Mouse (Mus musculus): Measurements from ENCODE around the gene Strn. TPM values are rescaled to one million over a fixed set of nuclear protein-coding genes. Genes with fewer than 3 reads are reported as not detected.
"Not testable (repeated sequence)": the region's sequence is repeated elsewhere in the genome, so short reads cannot be mapped to it uniquely, and the experiment has no call there.

The Strn gene
- polyA plus RNA-seq, 1 experiment from 2014 or later: 21.0 TPM

GRCm38 (mm10) chr17:78735731-78736472 lies 1.1 kb downstream of the Strn start:
- H3K36me3 ChIP-seq (ENCODE audit: inconsistent target): no peaks in the 10 kb centered on the region
- no peak overlapping the region for H3K27ac ChIP-seq
- H3K79me2 ChIP-seq (ENCODE audit: inconsistent target): peaks cover 52% of the 10 kb centered on the region
- peak overlapping the region; percentile 70 for H3K4me3 ChIP-seq (ENCODE audit: inconsistent target)
- 3% methylated on average over 31 of the region's 39 CpGs for WGBS (ENCODE audit: missing documents)

- Histone ChIP-seq H3K36me3 (ENCODE audit: inconsistent target) (no peaks in the 10 kb centered on the region), H3K27ac (no peak overlapping the region), H3K79me2 (ENCODE audit: inconsistent target) (peaks cover 63% of the 10 kb centered on the region), H3K4me3 (ENCODE audit: inconsistent target) (no peak overlapping the region)
- WGBS (ENCODE audit: missing documents): 85% methylated on average over 10 of the region's 10 CpGs
Observed at GRCm38 (mm10) chr17:78734806-78735205, 2.2 kb downstream of the Strn start.

DNA sequence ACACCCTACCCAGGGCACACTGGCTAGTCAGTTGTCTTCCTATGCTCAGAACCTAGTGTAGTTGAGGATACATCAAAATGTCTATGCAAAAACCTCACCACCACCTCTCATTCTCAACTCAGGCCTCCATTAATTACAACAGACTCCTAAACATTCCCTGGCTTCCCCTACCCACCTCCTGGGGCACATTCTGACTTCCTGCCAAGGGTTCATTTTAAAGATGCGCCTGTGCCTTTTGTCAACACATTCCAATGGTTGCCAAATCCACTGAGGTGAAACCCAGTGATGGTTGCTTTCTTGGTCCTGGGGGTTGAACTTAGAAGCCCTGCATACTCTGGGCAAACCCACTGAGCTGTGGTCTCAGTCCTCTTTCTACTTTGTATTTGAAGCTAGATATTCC lies 4.9 kb downstream of the Strn start:
- no peak overlapping the region for H3K4me3 ChIP-seq (ENCODE audit: inconsistent target)
- H3K79me2 ChIP-seq (ENCODE audit: inconsistent target): peaks cover 91% of the 10 kb centered on the region
- H3K36me3 ChIP-seq (ENCODE audit: inconsistent target): no peaks in the 10 kb centered on the region
- H3K27ac ChIP-seq: no peak overlapping the region
- 100% methylated on average over 1 of the region's 1 CpGs for WGBS (ENCODE audit: missing documents)

- 95% methylated on average over 12 of the region's 14 CpGs for WGBS (ENCODE audit: missing documents)
- no peak overlapping the region for H3K4me3 ChIP-seq (ENCODE audit: inconsistent target)
- H3K36me3 ChIP-seq (ENCODE audit: inconsistent target): no peaks in the 10 kb centered on the region
- H3K79me2 ChIP-seq (ENCODE audit: inconsistent target): peaks cover 100% of the 10 kb centered on the region
- no peak overlapping the region for H3K27ac ChIP-seq
Observed at GRCm38 (mm10) chr17:78726746-78727449, 10.1 kb downstream of the Strn start.

DNA sequence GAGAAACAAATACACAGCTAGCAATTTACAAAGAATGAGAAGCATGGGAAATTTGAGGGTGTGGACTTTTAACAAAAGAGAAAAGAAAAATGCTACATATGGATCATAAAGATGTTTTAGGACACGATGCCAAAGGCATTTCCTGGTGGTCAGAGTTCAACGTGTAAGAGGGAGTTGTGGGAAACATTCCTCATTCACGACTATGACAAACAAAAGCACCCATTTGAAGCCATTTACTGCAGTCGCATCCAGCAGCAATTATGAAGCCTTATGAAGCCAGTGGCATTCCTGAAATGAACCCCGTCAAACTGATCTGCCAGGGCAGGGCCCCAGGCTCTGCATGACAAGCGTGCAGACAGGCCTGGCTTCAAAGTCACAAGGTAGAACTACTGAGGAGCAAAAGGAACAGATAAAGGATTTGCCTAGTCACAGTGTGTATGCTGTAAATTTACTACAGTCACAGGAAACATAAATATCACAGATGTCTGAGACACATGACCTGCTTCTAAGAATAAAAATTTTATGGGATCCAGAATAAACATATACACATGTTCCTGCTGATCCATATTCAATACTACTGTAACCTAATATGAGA lies 12.4 kb downstream of the Strn start:
- H3K27ac ChIP-seq: no peak overlapping the region
- 64% methylated on average over 6 of the region's 6 CpGs for WGBS (ENCODE audit: missing documents)
- peaks cover 100% of the 10 kb centered on the region for H3K79me2 ChIP-seq (ENCODE audit: inconsistent target)
- H3K36me3 ChIP-seq (ENCODE audit: inconsistent target): no peaks in the 10 kb centered on the region
- H3K4me3 ChIP-seq (ENCODE audit: inconsistent target): no peak overlapping the region

DNA sequence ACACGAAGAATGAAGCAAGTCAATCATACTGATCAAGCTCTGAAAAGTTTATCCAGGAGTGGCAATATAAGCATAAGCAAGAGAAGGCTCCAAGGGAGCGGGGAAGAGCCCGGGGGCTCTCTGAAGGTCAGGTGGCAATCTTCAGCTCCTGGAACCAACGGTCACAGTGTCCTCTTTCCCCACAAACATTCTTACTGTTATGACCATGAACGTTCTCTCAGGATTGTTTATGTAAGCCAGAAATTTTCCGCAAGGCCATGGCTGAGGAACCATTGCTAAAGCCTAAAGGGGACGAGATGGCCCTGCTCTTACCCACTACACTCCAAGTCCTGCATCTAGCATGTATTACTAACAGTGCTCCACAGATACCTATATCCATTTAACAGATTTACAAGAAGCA lies 15.3 kb downstream of the Strn start:
- WGBS (ENCODE audit: missing documents): 98% methylated on average over 7 of the region's 7 CpGs
- no peaks in the 10 kb centered on the region for H3K36me3 ChIP-seq (ENCODE audit: inconsistent target)
- H3K27ac ChIP-seq: no peak overlapping the region
- no peak overlapping the region for H3K4me3 ChIP-seq (ENCODE audit: inconsistent target)
- peaks cover 98% of the 10 kb centered on the region for H3K79me2 ChIP-seq (ENCODE audit: inconsistent target)

GRCm38 (mm10) chr17:78719086-78719485 lies 17.9 kb downstream of the Strn start:
- no peak overlapping the region for H3K4me3 ChIP-seq (ENCODE audit: inconsistent target)
- no peak overlapping the region for H3K27ac ChIP-seq
- H3K79me2 ChIP-seq (ENCODE audit: inconsistent target): peaks cover 97% of the 10 kb centered on the region
- WGBS (ENCODE audit: missing documents): 96% methylated on average over 13 of the region's 13 CpGs
- no peaks in the 10 kb centered on the region for H3K36me3 ChIP-seq (ENCODE audit: inconsistent target)

GRCm38 (mm10) chr17:78710258-78710657 lies 26.7 kb downstream of the Strn start:
- WGBS (ENCODE audit: missing documents): 84% methylated on average over 2 of the region's 2 CpGs
- H3K27ac ChIP-seq: no peak overlapping the region
- H3K4me3 ChIP-seq (ENCODE audit: inconsistent target): no peak overlapping the region
- peaks cover 75% of the 10 kb centered on the region; the same call in 1 of the 2 replicates for H3K79me2 ChIP-seq (ENCODE audit: inconsistent target)
- no peaks in the 10 kb centered on the region for H3K36me3 ChIP-seq (ENCODE audit: inconsistent target)

GRCm38 (mm10) chr17:78708422-78708821 lies 28.6 kb downstream of the Strn start:
- peaks cover 75% of the 10 kb centered on the region; the same call in 1 of the 2 replicates for H3K79me2 ChIP-seq (ENCODE audit: inconsistent target)
- 51% methylated on average over 7 of the region's 7 CpGs for WGBS (ENCODE audit: missing documents)
- H3K27ac ChIP-seq: no peak overlapping the region
- no peaks in the 10 kb centered on the region for H3K36me3 ChIP-seq (ENCODE audit: inconsistent target)
- H3K4me3 ChIP-seq (ENCODE audit: inconsistent target): no peak overlapping the region

- H3K27ac ChIP-seq: no peak overlapping the region
- WGBS (ENCODE audit: missing documents): 87% methylated on average over 6 of the region's 7 CpGs
- H3K79me2 ChIP-seq (ENCODE audit: inconsistent target): peaks cover 67% of the 10 kb centered on the region; the same call in 1 of the 2 replicates
- no peak overlapping the region for H3K4me3 ChIP-seq (ENCODE audit: inconsistent target)
- H3K36me3 ChIP-seq (ENCODE audit: inconsistent target): no peaks in the 10 kb centered on the region
Observed at GRCm38 (mm10) chr17:78702988-78703387, 34.0 kb downstream of the Strn start.

DNA sequence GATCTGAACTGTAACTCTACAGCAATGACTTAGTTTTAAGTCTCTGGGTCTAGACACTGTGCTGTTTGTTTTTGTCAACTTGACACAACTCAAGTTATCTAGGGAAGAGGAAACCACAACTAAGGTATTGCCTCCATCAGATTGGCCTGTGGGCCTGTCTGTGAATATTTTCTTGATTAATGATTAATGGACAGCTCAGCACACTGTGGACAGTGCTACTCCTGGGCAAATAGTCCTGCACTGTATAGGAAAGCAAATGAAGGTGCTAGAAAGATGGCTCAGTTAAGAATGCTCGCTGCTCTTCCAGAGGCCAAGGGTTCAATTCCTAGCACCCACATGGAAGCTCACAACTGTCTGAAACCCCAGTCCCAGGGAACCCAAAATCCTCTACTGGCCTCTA lies 38.0 kb downstream of the Strn start:
- H3K36me3 ChIP-seq (ENCODE audit: inconsistent target): no peaks in the 10 kb centered on the region
- WGBS (ENCODE audit: missing documents): 100% methylated on average over 1 of the region's 1 CpGs
- H3K79me2 ChIP-seq (ENCODE audit: inconsistent target): peaks cover 49% of the 10 kb centered on the region; the same call in 1 of the 2 replicates

DNA sequence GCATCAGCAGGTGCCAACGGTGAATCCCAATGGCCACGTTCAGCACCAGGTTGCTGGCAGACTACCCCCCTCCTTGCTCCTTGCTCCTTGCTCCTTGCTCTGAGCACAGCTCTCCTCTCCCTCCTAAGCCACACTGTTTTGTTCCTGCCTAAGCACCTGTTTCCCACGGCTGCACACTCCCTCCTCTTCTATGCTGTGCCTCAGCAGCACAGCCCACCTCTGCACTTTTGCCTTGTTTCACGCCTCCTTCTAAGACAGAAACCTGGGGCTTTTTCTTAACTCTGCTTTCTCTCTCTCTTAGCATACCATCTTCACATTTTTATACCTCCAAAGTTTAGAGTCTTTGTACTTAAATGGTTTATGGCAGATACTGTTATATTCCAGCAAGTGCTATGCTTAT lies 39.5 kb downstream of the Strn start:
- WGBS (ENCODE audit: missing documents): 95% methylated on average over 4 of the region's 4 CpGs
- H3K36me3 ChIP-seq (ENCODE audit: inconsistent target): peaks cover under 1% of the 10 kb centered on the region; the same call in 1 of the 2 replicates
- no peak overlapping the region for H3K4me3 ChIP-seq (ENCODE audit: inconsistent target)
- H3K27ac ChIP-seq: no peak overlapping the region
- H3K79me2 ChIP-seq (ENCODE audit: inconsistent target): peaks cover 34% of the 10 kb centered on the region; the same call in 1 of the 2 replicates

More for the DNA sequence above, 38.0 kb downstream of the Strn start:
- Histone ChIP-seq H3K4me3 (ENCODE audit: inconsistent target) (no peak overlapping the region), H3K27ac (no peak overlapping the region)

GRCm38 (mm10) chr17:78696922-78697321 lies 40.1 kb downstream of the Strn start:
- no peak overlapping the region for H3K27ac ChIP-seq
- WGBS (ENCODE audit: missing documents): 92% methylated on average over 4 of the region's 5 CpGs
- H3K4me3 ChIP-seq (ENCODE audit: inconsistent target): no peak overlapping the region
- H3K79me2 ChIP-seq (ENCODE audit: inconsistent target): peaks cover 28% of the 10 kb centered on the region; the same call in 1 of the 2 replicates
- peaks cover 6% of the 10 kb centered on the region for H3K36me3 ChIP-seq (ENCODE audit: inconsistent target)

DNA sequence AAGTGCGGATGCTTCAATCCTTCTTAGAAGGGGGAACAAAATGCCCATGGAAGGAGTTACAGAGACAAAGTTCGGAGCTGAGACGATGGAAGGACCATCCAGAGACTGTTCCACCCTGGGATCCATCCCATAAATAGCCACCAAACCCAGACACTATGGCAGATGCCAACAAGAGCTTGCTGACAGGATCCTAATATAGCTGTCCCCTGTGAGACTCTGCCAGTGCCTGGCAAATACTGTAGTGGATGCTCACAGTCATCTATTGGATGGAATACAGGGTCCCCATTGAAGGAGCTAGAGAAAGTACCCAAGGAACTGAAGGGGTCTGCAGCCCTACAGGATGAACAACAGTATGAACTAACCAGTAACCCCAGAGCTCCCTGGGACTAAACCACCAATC lies 47.8 kb downstream of the Strn start:
- H3K79me2 ChIP-seq (ENCODE audit: inconsistent target); H3K4me3 ChIP-seq (ENCODE audit: inconsistent target); H3K27ac ChIP-seq: not testable (repeated sequence)
- WGBS (ENCODE audit: missing documents): 97% methylated on average over 3 of the region's 3 CpGs
- H3K36me3 ChIP-seq (ENCODE audit: inconsistent target): peaks cover 24% of the 10 kb centered on the region

- Histone ChIP-seq H3K36me3 (ENCODE audit: inconsistent target) (peaks cover 24% of the 10 kb centered on the region), H3K79me2 (ENCODE audit: inconsistent target) (no peaks in the 10 kb centered on the region), H3K27ac (no peak overlapping the region), H3K4me3 (ENCODE audit: inconsistent target) (no peak overlapping the region)
- 80% methylated on average over 5 of the region's 5 CpGs for WGBS (ENCODE audit: missing documents)
Observed at GRCm38 (mm10) chr17:78687971-78688370, 49.0 kb downstream of the Strn start.
